Mouse (Mus musculus) hindbrain, embryonic 11.5 days (tissue): Measurements from ENCODE around the gene Rnase12. TPM values are rescaled to one million over a fixed set of nuclear protein-coding genes. Genes with fewer than 3 reads are reported as not detected.

Source experiments
- ATAC-seq: fragments of 200-750 bp; cut with Nextera tagmentation; 2 replicates; pipeline ENCODE4 v1.8.0; 2017; ENCODE audit warnings: mild to moderate bottlenecking, moderate TSS enrichment, moderate library complexity; ENCODE audit not compliant: low FRiP score
- DNase-seq: peaks from one replicate; pipeline ENCODE4 v3.0.0-alpha.2; 2015; ENCODE audit warnings: low spot score
- H3K27ac ChIP-seq: fragments of 300-500 bp; sonication (generic); 2 replicates; pipeline ENCODE4 v1.5.1; 2014; ENCODE audit warnings: mild to moderate bottlenecking, low read depth, low read length
- H3K27me3 ChIP-seq: fragments of 300-500 bp; sonication (generic); 2 replicates; pipeline ENCODE4 v1.6.1; 2014; ENCODE audit warnings: mild to moderate bottlenecking, low read length, moderate library complexity, mixed read lengths; ENCODE audit not compliant: control insufficient read depth, insufficient read depth
- H3K36me3 ChIP-seq: fragments of 300-500 bp; sonication (generic); 2 replicates; pipeline ENCODE4 v1.6.1; 2014; ENCODE audit warnings: mild to moderate bottlenecking, low read length, moderate library complexity, mixed read lengths; ENCODE audit not compliant: control insufficient read depth, insufficient read depth
- H3K4me1 ChIP-seq: fragments of 300-500 bp; sonication (generic); replicated peaks from 2 replicates; pipeline ENCODE4 v1.6.1; 2014; ENCODE audit warnings: low read length, mixed read lengths; ENCODE audit not compliant: control insufficient read depth, insufficient read depth
- H3K4me2 ChIP-seq: fragments of 300-500 bp; sonication (generic); replicated peaks from 2 replicates; pipeline ENCODE4 v1.6.1; 2014; ENCODE audit warnings: mild to moderate bottlenecking, low read depth, low read length
- H3K4me3 ChIP-seq: fragments of 300-500 bp; sonication (generic); 2 replicates; pipeline ENCODE4 v1.5.1; 2014; ENCODE audit warnings: low read depth, low read length
- H3K9ac ChIP-seq: fragments of 300-500 bp; sonication (generic); 2 replicates; pipeline ENCODE4 v1.6.1; 2014; ENCODE audit warnings: low read depth, low read length
- H3K9me3 ChIP-seq: fragments of 300-500 bp; sonication (generic); 2 replicates; pipeline ENCODE4 v1.6.1; 2016; ENCODE audit warnings: low read length; ENCODE audit not compliant: control insufficient read depth
- WGBS: fragments of 180-500 bp; shearing (Covaris S2); extraction: QIAGEN DNeasy Blood & Tissue Kit; methylation state at CpG from one replicate; pipeline ENCODE4 v1.1.7; 2014; 5-methylcytosine and 5-hydroxymethylcytosine counted together
- polyA plus RNA-seq: library from polyadenylated mRNA; unstranded; fragments of >200 nt; fragmentation: Nextera tagmentation; extraction: Ambion mirVana; gene quantifications from 2 replicates; pipeline ENCODE4 v1.2.1, GENCODE M21; 2014

Gene Rnase12
- polyA plus RNA-seq, 1 experiment from 2014 or later, result not detected

DNA sequence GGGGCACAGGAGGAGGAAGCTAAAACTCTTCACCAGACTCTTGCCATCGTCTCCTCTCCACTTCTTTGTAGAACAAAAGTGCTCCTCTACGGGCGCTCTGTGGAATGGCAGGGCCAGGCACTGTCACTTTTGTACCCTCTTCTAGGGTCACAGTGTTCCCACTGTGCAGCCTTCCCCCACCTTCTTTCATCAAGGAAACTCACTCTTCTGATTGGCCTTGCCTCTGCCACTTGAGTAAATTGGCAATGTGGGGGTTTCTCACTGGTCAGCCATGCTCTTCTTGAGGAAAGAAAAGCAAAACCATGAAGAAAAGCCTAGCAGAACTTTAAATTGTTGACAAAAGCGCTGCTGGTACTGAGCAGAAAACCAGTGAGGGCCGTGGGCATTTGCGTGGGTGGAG lies 15.7 kb downstream of the Rnase12 start, which contains the start of gene Rnase9:
Gene Rnase9, minus strand, starts transcription at position 101 of the 400 bp plus-strand sequence.
- H3K4me3 ChIP-seq, result no peak within 1 kb of the TSS
- no peak within 1 kb of the TSS for H3K4me2 ChIP-seq
- no peak within 1 kb of the TSS for H3K9ac ChIP-seq
- DNase-seq (no peak), ATAC-seq (no peak)
- no peak within 1 kb of the TSS for H3K27ac ChIP-seq
- 66% methylated on average over 6 of the region's 6 CpGs for WGBS
- no peaks in the 10 kb centered on the region for H3K27me3 ChIP-seq
- no peaks in the 10 kb centered on the region for H3K4me1 ChIP-seq
- no peaks in the 10 kb centered on the region for H3K9me3 ChIP-seq
- no peaks in the 10 kb centered on the region for H3K36me3 ChIP-seq

DNA sequence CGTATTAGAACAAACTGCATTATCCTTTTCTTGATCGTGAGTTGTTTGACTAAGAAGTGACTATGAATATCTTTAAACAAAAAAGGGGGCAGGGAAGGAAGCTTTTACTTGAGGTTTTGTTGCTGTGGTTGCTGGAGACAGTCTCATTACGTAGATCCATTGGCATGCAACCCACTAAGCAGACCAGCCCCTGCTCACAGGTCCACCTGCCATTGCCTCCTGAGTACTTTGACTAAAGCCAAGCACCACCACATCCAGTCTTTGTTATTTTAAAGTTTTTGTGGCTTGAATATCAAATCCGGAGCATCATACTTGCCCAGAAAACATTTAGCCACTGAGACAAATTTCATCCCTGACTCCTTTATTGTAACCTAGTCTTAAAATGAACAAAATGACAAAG lies 21.2 kb downstream of the Rnase12 start:
- Histone ChIP-seq H3K36me3 (no peaks in the 10 kb centered on the region), H3K4me3 (no peak overlapping the region), H3K4me1 (no peaks in the 10 kb centered on the region), H3K9ac (no peak overlapping the region), H3K4me2 (no peak overlapping the region), H3K9me3 (no peaks in the 10 kb centered on the region), H3K27me3 (no peaks in the 10 kb centered on the region), H3K27ac (no peak overlapping the region)
- WGBS, result 82% methylated on average over 4 of the region's 4 CpGs
- ATAC-seq (no peak), DNase-seq (no peak)

DNA sequence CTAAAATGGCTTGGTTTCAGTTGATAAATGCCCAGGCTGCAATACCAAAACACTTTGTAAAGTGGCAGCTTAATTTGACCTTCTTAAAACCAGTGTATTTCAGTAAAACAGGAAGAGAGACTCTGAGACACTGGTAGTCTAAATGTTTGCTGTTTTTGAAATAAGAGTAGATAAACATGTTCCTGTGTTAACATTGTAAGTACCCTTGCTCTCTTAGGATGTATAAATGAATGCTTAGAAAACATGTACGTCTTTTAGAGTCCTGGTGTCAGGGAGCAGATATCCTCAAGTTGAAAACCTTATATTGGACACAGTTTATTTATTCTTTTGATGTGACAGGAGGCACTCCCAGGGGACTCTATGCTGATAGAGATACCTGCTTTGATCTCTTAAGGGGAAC lies 22.3 kb downstream of the Rnase12 start:
- Histone ChIP-seq H3K36me3 (no peaks in the 10 kb centered on the region), H3K4me1 (no peaks in the 10 kb centered on the region), H3K27me3 (no peaks in the 10 kb centered on the region), H3K4me3 (no peak overlapping the region), H3K9ac (no peak overlapping the region), H3K9me3 (no peaks in the 10 kb centered on the region), H3K4me2 (no peak overlapping the region), H3K27ac (no peak overlapping the region)
- WGBS, result 61% methylated on average over 1 of the region's 1 CpGs
- no peak for DNase-seq
- ATAC-seq, result no peak

- no peaks in the 10 kb centered on the region for H3K27me3 ChIP-seq
- no peak overlapping the region for H3K4me2 ChIP-seq
- no peaks in the 10 kb centered on the region for H3K36me3 ChIP-seq
- no peaks in the 10 kb centered on the region for H3K9me3 ChIP-seq
- 57% methylated on average over 3 of the region's 3 CpGs for WGBS
- H3K27ac ChIP-seq, result no peak overlapping the region
- DNase-seq (no peak), ATAC-seq (peak; percentile 45)
- H3K9ac ChIP-seq, result no peak overlapping the region
- H3K4me1 ChIP-seq, result no peaks in the 10 kb centered on the region
- H3K4me3 ChIP-seq, result no peak overlapping the region
These were observed 29.9 kb downstream of the Rnase12 start for GRCm38 (mm10) chr14:51027387-51028155.

DNA sequence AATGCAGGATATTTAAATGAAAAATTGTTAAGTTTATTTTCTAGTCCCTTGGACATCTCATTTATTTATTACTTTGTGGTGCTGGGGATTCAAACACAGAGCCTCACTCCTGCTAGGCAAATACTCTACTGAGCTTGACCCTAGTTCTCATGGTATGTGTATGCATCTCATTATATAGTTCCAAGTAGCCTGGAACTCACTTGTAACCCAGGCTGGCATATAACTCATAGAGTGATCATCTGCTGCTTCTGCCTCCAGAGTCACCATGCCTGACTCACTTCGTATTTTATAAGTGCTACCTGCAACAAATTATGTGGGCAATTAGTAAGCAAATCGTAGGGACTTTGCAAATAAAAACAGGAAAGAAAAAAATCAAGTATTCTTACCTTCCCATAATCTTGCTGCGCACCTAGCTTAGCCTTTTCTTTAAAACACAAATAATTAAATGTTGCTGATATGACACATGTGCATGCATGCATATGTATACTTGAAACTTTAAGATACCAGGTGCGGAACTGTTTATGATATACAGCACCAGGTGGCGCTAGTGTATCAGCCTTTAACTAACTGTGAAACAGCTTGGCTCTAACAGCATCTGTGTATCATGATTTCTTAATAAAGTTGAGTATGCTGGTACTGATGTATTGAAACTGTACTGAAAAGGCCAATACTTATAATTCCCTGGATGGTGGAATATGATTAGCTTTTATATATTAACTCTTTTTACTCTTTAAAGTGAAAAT lies 30.9 kb downstream of the Rnase12 start:
- no peak overlapping the region for H3K4me3 ChIP-seq
- no peaks in the 10 kb centered on the region for H3K36me3 ChIP-seq
- ATAC-seq (peak; percentile 64; the same call in 1 of the 2 replicates), DNase-seq (peak; percentile 80)
- no peak overlapping the region for H3K4me2 ChIP-seq
- H3K27ac ChIP-seq, result no peak overlapping the region
- no peaks in the 10 kb centered on the region for H3K9me3 ChIP-seq
- no peaks in the 10 kb centered on the region for H3K4me1 ChIP-seq
- WGBS, result 42% methylated on average over 5 of the region's 5 CpGs
- no peaks in the 10 kb centered on the region for H3K27me3 ChIP-seq
- H3K9ac ChIP-seq, result no peak overlapping the region

- Histone ChIP-seq H3K9me3 (no peaks in the 10 kb centered on the region), H3K4me1 (no peaks in the 10 kb centered on the region), H3K9ac (no peak overlapping the region), H3K27me3 (no peaks in the 10 kb centered on the region), H3K36me3 (no peaks in the 10 kb centered on the region), H3K4me3 (no peak overlapping the region), H3K27ac (no peak overlapping the region), H3K4me2 (no peak overlapping the region)
- 83% methylated on average over 1 of the region's 1 CpGs for WGBS
- DNase-seq, result no peak
- ATAC-seq, result no peak
These were observed 32.6 kb downstream of the Rnase12 start for GRCm38 (mm10) chr14:51024820-51025219.

DNA sequence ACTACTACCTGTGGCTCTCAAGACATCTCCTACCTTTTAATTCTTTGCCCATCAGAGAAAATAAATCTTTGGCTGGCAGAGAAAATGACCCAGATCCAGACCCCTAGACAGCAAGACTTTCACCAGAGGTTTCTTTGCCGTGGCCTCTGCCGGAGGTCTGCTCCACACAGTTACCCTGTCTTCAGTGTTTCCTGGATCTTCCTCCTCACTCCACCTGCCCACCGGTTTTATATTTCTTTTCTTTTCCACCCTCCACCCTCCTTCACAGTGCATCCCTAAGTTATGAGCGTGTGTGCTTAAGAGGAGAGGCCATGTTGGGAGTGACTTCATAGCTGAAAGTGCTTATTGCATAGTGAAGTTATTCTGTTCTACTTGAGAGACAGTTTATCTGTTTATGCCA lies 34.0 kb downstream of the Rnase12 start:
- Histone ChIP-seq H3K4me1 (no peaks in the 10 kb centered on the region), H3K27ac (no peak overlapping the region), H3K36me3 (no peaks in the 10 kb centered on the region), H3K9ac (no peak overlapping the region), H3K4me2 (no peak overlapping the region), H3K4me3 (no peak overlapping the region), H3K9me3 (no peaks in the 10 kb centered on the region), H3K27me3 (no peaks in the 10 kb centered on the region)
- DNase-seq, result no peak
- WGBS, result 79% methylated on average over 4 of the region's 4 CpGs
- ATAC-seq, result no peak

DNA sequence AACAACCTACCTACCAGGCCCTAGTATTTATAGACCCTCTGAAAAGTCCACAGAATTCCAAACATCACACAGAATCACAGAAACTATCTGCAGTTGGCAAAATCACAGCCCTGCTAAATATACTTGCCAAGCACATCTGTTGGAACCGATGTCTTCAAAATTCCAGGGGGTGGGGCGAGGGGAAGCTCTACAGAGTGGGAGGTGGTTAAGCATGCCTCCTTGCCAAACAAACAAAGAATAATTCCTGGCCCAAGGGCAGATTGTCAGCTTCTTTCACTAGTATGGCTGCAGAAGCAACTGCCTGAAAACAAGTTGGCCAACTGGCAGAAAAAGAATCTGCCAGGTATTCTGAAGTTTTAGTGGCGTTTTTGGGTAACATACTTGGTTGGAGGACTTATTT lies 40.2 kb downstream of the Rnase12 start:
- no peak overlapping the region for H3K27ac ChIP-seq
- no peaks in the 10 kb centered on the region for H3K36me3 ChIP-seq
- H3K9ac ChIP-seq, result no peak overlapping the region
- H3K4me2 ChIP-seq, result no peak overlapping the region
- no peak overlapping the region for H3K4me3 ChIP-seq
- no peaks in the 10 kb centered on the region for H3K27me3 ChIP-seq
- no peaks in the 10 kb centered on the region for H3K4me1 ChIP-seq
- no peak for DNase-seq
- 76% methylated on average over 3 of the region's 3 CpGs for WGBS
- H3K9me3 ChIP-seq, result no peaks in the 10 kb centered on the region
- no peak for ATAC-seq

DNA sequence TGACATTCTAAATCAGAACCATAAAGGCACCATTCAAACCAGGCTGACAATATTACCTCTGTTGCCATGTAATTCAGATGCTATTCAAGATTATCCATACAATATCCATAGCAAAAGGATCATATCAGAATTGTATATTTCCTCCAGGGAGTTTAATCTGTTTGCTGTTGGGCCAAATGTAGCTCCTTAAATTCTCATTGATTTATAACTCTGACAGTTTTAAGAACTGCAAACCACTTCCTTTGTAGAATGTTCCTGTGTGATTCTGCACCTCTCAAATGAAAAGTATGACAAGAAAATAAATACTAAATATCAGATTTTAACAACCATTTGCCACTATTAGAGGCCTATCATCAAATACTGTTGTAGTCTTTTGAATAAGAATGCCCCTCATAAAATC lies 41.7 kb downstream of the Rnase12 start:
- DNase-seq, result no peak
- Histone ChIP-seq H3K4me3 (no peak overlapping the region), H3K9ac (no peak overlapping the region), H3K4me2 (no peak overlapping the region), H3K27ac (no peak overlapping the region), H3K4me1 (no peaks in the 10 kb centered on the region), H3K27me3 (no peaks in the 10 kb centered on the region), H3K9me3 (no peaks in the 10 kb centered on the region), H3K36me3 (no peaks in the 10 kb centered on the region)
- ATAC-seq, result no peak
